Mouse (Mus musculus) liver, embryonic 13.5 days (tissue): ENCODE data around the gene Pbrm1. TPM values are rescaled to one million over a fixed set of nuclear protein-coding genes. Genes with fewer than 3 reads are reported as not detected.
A peak's percentile ranks its signal among the peaks of the same experiment; 100 is the strongest.

ENCODE experiments used
- ATAC-seq: fragments of 200-750 bp; cut with Nextera tagmentation; 2 replicates; pipeline ENCODE4 v1.8.0; 2017; ENCODE audit warnings: low read depth, mild to moderate bottlenecking, moderate number of reproducible peaks, moderate library complexity
- DNase-seq: peaks from one replicate; pipeline ENCODE4 v3.0.0; 2022
- H3K27ac ChIP-seq: fragments of 300-500 bp; sonication (generic); 2 replicates; pipeline ENCODE4 v1.5.1; 2015; ENCODE audit warnings: moderate library complexity, mild to moderate bottlenecking, inconsistent platforms
- H3K27me3 ChIP-seq: fragments of 300-500 bp; sonication (generic); 2 replicates; pipeline ENCODE4 v1.6.1; 2015; ENCODE audit warnings: mild to moderate bottlenecking, inconsistent platforms
- H3K36me3 ChIP-seq: fragments of 300-500 bp; sonication (generic); 2 replicates; pipeline ENCODE4 v1.6.1; 2015; ENCODE audit warnings: mild to moderate bottlenecking, inconsistent platforms
- H3K4me1 ChIP-seq: fragments of 300-500 bp; sonication (generic); replicated peaks from 2 replicates; pipeline ENCODE4 v1.6.1; 2015; ENCODE audit warnings: inconsistent platforms
- H3K4me2 ChIP-seq: fragments of 300-500 bp; sonication (generic); 2 replicates; pipeline ENCODE4 v1.6.1; 2015; ENCODE audit warnings: inconsistent platforms, mild to moderate bottlenecking, moderate library complexity
- H3K4me3 ChIP-seq: fragments of 300-500 bp; sonication (generic); replicated peaks from 2 replicates; pipeline ENCODE4 v1.5.1; 2015; ENCODE audit warnings: mild to moderate bottlenecking, inconsistent platforms
- H3K9ac ChIP-seq: fragments of 300-500 bp; sonication (generic); 2 replicates; pipeline ENCODE4 v1.6.1; 2015; ENCODE audit warnings: mild to moderate bottlenecking, inconsistent platforms
- H3K9me3 ChIP-seq: fragments of 300-500 bp; sonication (generic); replicated peaks from 2 replicates; pipeline ENCODE4 v1.6.1; 2016; ENCODE audit warnings: inconsistent platforms
- WGBS: fragments of 180-500 bp; shearing (Covaris S2); methylation state at CpG from one replicate; pipeline ENCODE4 v1.1.7; 2015; ENCODE audit not compliant: insufficient replicate concordance; 5-methylcytosine and 5-hydroxymethylcytosine counted together
- polyA plus RNA-seq: library from polyadenylated mRNA; unstranded; fragments of >200 nt; fragmentation: Nextera tagmentation; extraction: Ambion mirVana; gene quantifications from 2 replicates; pipeline ENCODE4 v1.2.1, GENCODE M21; 2015

Pbrm1 gene
- polyA plus RNA-seq, 1 experiment from 2014 or later = 65.7 TPM

- Histone ChIP-seq H3K9me3 (no peaks in the 10 kb centered on the region), H3K4me2 (peak overlapping the region; percentile 49), H3K9ac (peak overlapping the region; percentile 49), H3K4me3 (peak overlapping the region; percentile 15; the same call in 1 of the 2 replicates), H3K4me1 (peaks cover 34% of the 10 kb centered on the region), H3K36me3 (peaks cover 69% of the 10 kb centered on the region), H3K27ac (peak overlapping the region; percentile 84), H3K27me3 (no peaks in the 10 kb centered on the region)
- ATAC-seq (peak; percentile 77), DNase-seq (peak; percentile 66)
- WGBS = 47% methylated on average over 3 of the region's 3 CpGs
Observed at GRCm38 (mm10) chr14:31079313-31080028, 60.5 kb downstream of the Pbrm1 start.

GRCm38 (mm10) chr14:31081147-31081546, 62.2 kb downstream of the Pbrm1 start:
- Histone ChIP-seq H3K9me3 (no peaks in the 10 kb centered on the region), H3K27me3 (no peaks in the 10 kb centered on the region), H3K4me1 (peaks cover 34% of the 10 kb centered on the region), H3K4me2 (no peak overlapping the region), H3K27ac (peak overlapping the region; percentile 66), H3K36me3 (peaks cover 69% of the 10 kb centered on the region), H3K9ac (peak overlapping the region; percentile 37), H3K4me3 (no peak overlapping the region)
- ATAC-seq (no peak), DNase-seq (no peak)

GRCm38 (mm10) chr14:31087433-31087832, 68.5 kb downstream of the Pbrm1 start:
- Histone ChIP-seq H3K27me3 (no peaks in the 10 kb centered on the region), H3K36me3 (peaks cover 82% of the 10 kb centered on the region)
- ATAC-seq = no peak

GRCm38 (mm10) chr14:31088515-31088914, 69.6 kb downstream of the Pbrm1 start:
- WGBS = 93% methylated on average over 2 of the region's 2 CpGs
- Histone ChIP-seq H3K4me1 (peaks cover 11% of the 10 kb centered on the region), H3K36me3 (peaks cover 81% of the 10 kb centered on the region), H3K4me2 (no peak overlapping the region), H3K4me3 (no peak overlapping the region), H3K9ac (no peak overlapping the region), H3K27me3 (no peaks in the 10 kb centered on the region), H3K27ac (no peak overlapping the region), H3K9me3 (no peaks in the 10 kb centered on the region)
- DNase-seq = no peak
- ATAC-seq = no peak

More at GRCm38 (mm10) chr14:31087433-31087832, 68.5 kb downstream of the Pbrm1 start:
- no peaks in the 10 kb centered on the region for H3K9me3 ChIP-seq
- H3K27ac ChIP-seq = no peak overlapping the region
- no peak overlapping the region for H3K4me3 ChIP-seq
- H3K9ac ChIP-seq = no peak overlapping the region
- peaks cover under 1% of the 10 kb centered on the region; the same call in 1 of the 2 replicates for H3K4me1 ChIP-seq
- H3K4me2 ChIP-seq = no peak overlapping the region
- WGBS = 81% methylated on average over 6 of the region's 6 CpGs
- no peak for DNase-seq

GRCm38 (mm10) chr14:31089918-31090317, 71.0 kb downstream of the Pbrm1 start:
- Histone ChIP-seq H3K4me3 (no peak overlapping the region), H3K4me1 (peaks cover 19% of the 10 kb centered on the region), H3K4me2 (no peak overlapping the region), H3K27ac (no peak overlapping the region), H3K9ac (no peak overlapping the region), H3K9me3 (no peaks in the 10 kb centered on the region), H3K36me3 (peaks cover 84% of the 10 kb centered on the region), H3K27me3 (no peaks in the 10 kb centered on the region)
- WGBS = 73% methylated on average over 1 of the region's 1 CpGs
- DNase-seq (no peak), ATAC-seq (no peak)

- Histone ChIP-seq H3K4me2 (no peak overlapping the region), H3K9ac (no peak overlapping the region), H3K4me3 (no peak overlapping the region), H3K36me3 (peaks cover 69% of the 10 kb centered on the region), H3K4me1 (peaks cover 12% of the 10 kb centered on the region), H3K27me3 (no peaks in the 10 kb centered on the region), H3K9me3 (no peaks in the 10 kb centered on the region), H3K27ac (no peak overlapping the region)
- DNase-seq (no peak), ATAC-seq (no peak)
- WGBS = 87% methylated on average over 2 of the region's 2 CpGs
Observed at GRCm38 (mm10) chr14:31105156-31105555, 86.2 kb downstream of the Pbrm1 start.

- H3K4me1 ChIP-seq = peaks cover 46% of the 10 kb centered on the region
- 21% methylated on average over 3 of the region's 3 CpGs for WGBS
- no peaks in the 10 kb centered on the region for H3K27me3 ChIP-seq
- peak overlapping the region; percentile 50 for H3K27ac ChIP-seq
- 0 out of 2 replicates have a peak overlapping the region, but pooled peaks have one; percentile 4 for H3K4me2 ChIP-seq
- H3K9me3 ChIP-seq = no peaks in the 10 kb centered on the region
- peaks cover 90% of the 10 kb centered on the region for H3K36me3 ChIP-seq
- H3K4me3 ChIP-seq = no peak overlapping the region
- peak; percentile 96 for ATAC-seq
- DNase-seq = peak; percentile 69
- peak overlapping the region; percentile 17; the same call in 1 of the 2 replicates for H3K9ac ChIP-seq
Observed at GRCm38 (mm10) chr14:31110613-31111012, 91.7 kb downstream of the Pbrm1 start.

GRCm38 (mm10) chr14:31112187-31112586, 93.2 kb downstream of the Pbrm1 start:
- WGBS = 74% methylated on average over 5 of the region's 5 CpGs

GRCm38 (mm10) chr14:31114011-31114410, 95.1 kb downstream of the Pbrm1 start:
- H3K27me3 ChIP-seq = no peaks in the 10 kb centered on the region
- H3K36me3 ChIP-seq = peaks cover 88% of the 10 kb centered on the region
- H3K4me1 ChIP-seq = peaks cover 46% of the 10 kb centered on the region
- H3K9ac ChIP-seq = no peak overlapping the region
- H3K27ac ChIP-seq = peak overlapping the region; percentile 34; the same call in 1 of the 2 replicates
- H3K4me2 ChIP-seq = no peak overlapping the region
- H3K9me3 ChIP-seq = no peaks in the 10 kb centered on the region
- ATAC-seq (peak; percentile 47; the same call in 1 of the 2 replicates), DNase-seq (no peak)
- no peak overlapping the region for H3K4me3 ChIP-seq
- 44% methylated on average over 3 of the region's 3 CpGs for WGBS

More at GRCm38 (mm10) chr14:31112187-31112586, 93.2 kb downstream of the Pbrm1 start:
- peaks cover 46% of the 10 kb centered on the region for H3K4me1 ChIP-seq
- DNase-seq = no peak
- no peak for ATAC-seq
- no peaks in the 10 kb centered on the region for H3K27me3 ChIP-seq
- H3K9ac ChIP-seq = no peak overlapping the region
- no peak overlapping the region for H3K4me3 ChIP-seq
- H3K9me3 ChIP-seq = no peaks in the 10 kb centered on the region
- H3K4me2 ChIP-seq = no peak overlapping the region
- peaks cover 89% of the 10 kb centered on the region for H3K36me3 ChIP-seq
- H3K27ac ChIP-seq = no peak overlapping the region

- Histone ChIP-seq H3K27me3 (no peaks in the 10 kb centered on the region), H3K4me2 (no peak overlapping the region), H3K36me3 (peaks cover 80% of the 10 kb centered on the region), H3K4me3 (no peak overlapping the region), H3K9me3 (no peaks in the 10 kb centered on the region), H3K9ac (no peak overlapping the region), H3K27ac (0 out of 2 replicates have a peak overlapping the region, but pooled peaks have one; percentile 13), H3K4me1 (peaks cover 34% of the 10 kb centered on the region)
- no peak for ATAC-seq
- no peak for DNase-seq
- 42% methylated on average over 2 of the region's 2 CpGs for WGBS
Observed at GRCm38 (mm10) chr14:31115522-31115921, 96.6 kb downstream of the Pbrm1 start.

- 58% methylated on average over 9 of the region's 9 CpGs for WGBS
- Histone ChIP-seq H3K4me3 (peak overlapping the region; percentile 18; the same call in 1 of the 2 replicates), H3K4me1 (peaks cover 54% of the 10 kb centered on the region), H3K4me2 (peak overlapping the region; percentile 68), H3K9ac (peak overlapping the region; percentile 38), H3K9me3 (no peaks in the 10 kb centered on the region), H3K27me3 (no peaks in the 10 kb centered on the region), H3K36me3 (peaks cover 33% of the 10 kb centered on the region), H3K27ac (peak overlapping the region; percentile 71)
- no peak for ATAC-seq
- DNase-seq = no peak
Observed at GRCm38 (mm10) chr14:31125106-31126075, 106.5 kb downstream of the Pbrm1 start.
